In genomic region chr6:52860713-52861112, GRCm38 (mm10) we compare ENCODE assay signal across 10 mouse cellular contexts.
DNase-seq lines count a peak whose midpoint lies in the region; ATAC-seq and TF ChIP-seq lines count a peak whose summit lies in the region.
"Had no signal": no experiment of that assay in that cellular context is flagged by ENCODE, and none has a peak within 500 bp of the region (broad histone marks: within the 10 kb centered on the region; RNA-seq: fewer than 3 reads in every experiment).

No protein-coding gene starts in this region.

- no peak overlapping the region for H3K4me2 ChIP-seq in hindbrain, embryonic 12.5 days (replicated peaks)
- no peak overlapping the region for H3K4me2 ChIP-seq in hindbrain, embryonic 16.5 days (ENCODE audit: low read length)
- no peak overlapping the region for H3K4me2 ChIP-seq in limb, embryonic 13.5 days (replicated peaks)
- H3K4me2 ChIP-seq: forebrain, embryonic 15.5 days; heart, embryonic 11.5 days; liver, embryonic 13.5 days had no signal

- H3K9ac ChIP-seq in hindbrain, embryonic 12.5 days: no peak overlapping the region
- H3K9ac ChIP-seq in hindbrain, embryonic 16.5 days (ENCODE audit: low read depth, low read length): no peak overlapping the region
- H3K9ac ChIP-seq in limb, embryonic 13.5 days: no peak overlapping the region; the same call in 1 of the 2 replicates
- H3K9ac ChIP-seq: forebrain, embryonic 15.5 days; liver, embryonic 13.5 days had no signal

- no peak for ATAC-seq in hindbrain, embryonic 12.5 days (ENCODE audit: low FRiP score)
- ATAC-seq in hindbrain, embryonic 16.5 days: no peak
- ATAC-seq in limb, embryonic 13.5 days (ENCODE audit: low FRiP score, low read depth): no peak
- ATAC-seq: forebrain, embryonic 15.5 days had no signal

- DNase-seq in NIH3T3 (ENCODE audit: low read depth): peak; percentile 37
- peak; percentile 66 for DNase-seq in embryonic facial prominence, embryonic 10.5 days (ENCODE audit: low spot score)
- DNase-seq in cerebellum, adult 9-11 months: no peak
- no peak for DNase-seq in cerebellum, adult 2 months
- DNase-seq: liver, embryonic 13.5 days had no signal

- TF ChIP-seq CTCF in cerebellum, adult 2 months (IDR thresholded peaks at IDR 0.05; ENCODE audit: borderline replicate concordance, insufficient read depth, low read depth, low read length): no peak

- no peaks in the 10 kb centered on the region for H3K27me3 ChIP-seq in hindbrain, embryonic 12.5 days
- H3K27me3 ChIP-seq in hindbrain, embryonic 16.5 days (replicated peaks; ENCODE audit: control insufficient read depth, insufficient read depth, low read length): no peaks in the 10 kb centered on the region
- peaks cover 9% of the 10 kb centered on the region; the same call in 1 of the 2 replicates for H3K27me3 ChIP-seq in embryonic facial prominence, embryonic 10.5 days (replicated peaks; ENCODE audit: low read depth, poor library complexity, severe bottlenecking)
- H3K27me3 ChIP-seq in limb, embryonic 13.5 days: no peaks in the 10 kb centered on the region
- no peaks in the 10 kb centered on the region for H3K27me3 ChIP-seq in cerebellum, adult 2 months (ENCODE audit: control insufficient read depth, insufficient read depth, low read length)
- H3K27me3 ChIP-seq: liver, embryonic 13.5 days had no signal

- WGBS in hindbrain, embryonic 12.5 days: 48% methylated on average over 6 of the region's 6 CpGs
- WGBS in hindbrain, embryonic 16.5 days: 36% methylated on average over 6 of the region's 6 CpGs
- 33% methylated on average over 6 of the region's 6 CpGs for WGBS in embryonic facial prominence, embryonic 10.5 days
- WGBS in limb, embryonic 13.5 days: 7% methylated on average over 6 of the region's 6 CpGs
- WGBS in cerebellum, adult 2 months: 94% methylated on average over 6 of the region's 6 CpGs

- H3K27ac ChIP-seq in hindbrain, embryonic 12.5 days: peak overlapping the region; percentile 55; the same call in 1 of the 2 replicates
- H3K27ac ChIP-seq in hindbrain, embryonic 16.5 days (ENCODE audit: low read depth, low read length): no peak overlapping the region
- peak overlapping the region; percentile 73 for H3K27ac ChIP-seq in embryonic facial prominence, embryonic 10.5 days (replicated peaks)
- H3K27ac ChIP-seq in limb, embryonic 13.5 days: peak overlapping the region; percentile 85
- H3K27ac ChIP-seq in cerebellum, adult 2 months (ENCODE audit: insufficient read depth, low read length): no peak overlapping the region
- H3K27ac ChIP-seq: forebrain, embryonic 15.5 days; liver, embryonic 13.5 days had no signal

- peaks cover 55% of the 10 kb centered on the region for H3K4me1 ChIP-seq in hindbrain, embryonic 12.5 days
- H3K4me1 ChIP-seq in hindbrain, embryonic 16.5 days (ENCODE audit: control insufficient read depth, insufficient read depth, low read depth, low read length): peaks cover 34% of the 10 kb centered on the region
- peaks cover 62% of the 10 kb centered on the region for H3K4me1 ChIP-seq in embryonic facial prominence, embryonic 10.5 days
- peaks cover 96% of the 10 kb centered on the region for H3K4me1 ChIP-seq in limb, embryonic 13.5 days
- H3K4me1 ChIP-seq in cerebellum, adult 2 months (ENCODE audit: control insufficient read depth, insufficient read depth, low read length): peaks cover 11% of the 10 kb centered on the region
- H3K4me1 ChIP-seq: liver, embryonic 13.5 days had no signal

- no peak overlapping the region for H3K4me3 ChIP-seq in hindbrain, embryonic 12.5 days
- H3K4me3 ChIP-seq in hindbrain, embryonic 16.5 days (ENCODE audit: low read length): no peak overlapping the region
- H3K4me3 ChIP-seq in embryonic facial prominence, embryonic 10.5 days: no peak overlapping the region
- no peak overlapping the region for H3K4me3 ChIP-seq in limb, embryonic 13.5 days
- H3K4me3 ChIP-seq in cerebellum, adult 2 months (replicated peaks; ENCODE audit: insufficient read depth, low read depth, low read length): no peak overlapping the region
- H3K4me3 ChIP-seq: forebrain, embryonic 15.5 days; liver, embryonic 13.5 days had no signal

- no peak for TF ChIP-seq POLR2A in cerebellum, adult 2 months (IDR thresholded peaks at IDR 0.05; ENCODE audit: borderline replicate concordance, insufficient read depth, low read length)

- no peaks in the 10 kb centered on the region for H3K36me3 ChIP-seq in hindbrain, embryonic 12.5 days
- no peaks in the 10 kb centered on the region for H3K36me3 ChIP-seq in hindbrain, embryonic 16.5 days (ENCODE audit: control insufficient read depth, insufficient read depth, low read length)
- no peaks in the 10 kb centered on the region for H3K36me3 ChIP-seq in embryonic facial prominence, embryonic 10.5 days (replicated peaks)
- no peaks in the 10 kb centered on the region for H3K36me3 ChIP-seq in limb, embryonic 13.5 days
- H3K36me3 ChIP-seq: forebrain, embryonic 15.5 days; liver, embryonic 13.5 days had no signal

- H3K9me3 ChIP-seq in hindbrain, embryonic 12.5 days (replicated peaks): no peaks in the 10 kb centered on the region
- H3K9me3 ChIP-seq in hindbrain, embryonic 16.5 days (ENCODE audit: control insufficient read depth, low read length): no peaks in the 10 kb centered on the region
- no peaks in the 10 kb centered on the region for H3K9me3 ChIP-seq in embryonic facial prominence, embryonic 10.5 days
- H3K9me3 ChIP-seq in limb, embryonic 13.5 days: no peaks in the 10 kb centered on the region
- H3K9me3 ChIP-seq: forebrain, embryonic 15.5 days; liver, embryonic 13.5 days had no signal

Comparison
In these comparisons a context has a peak if more than half of its experiments do, and no peak if none do; other contexts are left out.
1. H3K27ac ChIP-seq: peak in hindbrain, embryonic 12.5 days (single experiment), embryonic facial prominence, embryonic 10.5 days (single experiment) and limb, embryonic 13.5 days (single experiment); none in hindbrain, embryonic 16.5 days (single experiment) and cerebellum, adult 2 months (single experiment).
2. DNase-seq: peak in NIH3T3 (single experiment) and embryonic facial prominence, embryonic 10.5 days (single experiment); none in cerebellum, adult 9-11 months (single experiment) and cerebellum, adult 2 months (0 of 2).